ENCODE assay signal across 14 mouse cellular contexts in the genomic region with DNA sequence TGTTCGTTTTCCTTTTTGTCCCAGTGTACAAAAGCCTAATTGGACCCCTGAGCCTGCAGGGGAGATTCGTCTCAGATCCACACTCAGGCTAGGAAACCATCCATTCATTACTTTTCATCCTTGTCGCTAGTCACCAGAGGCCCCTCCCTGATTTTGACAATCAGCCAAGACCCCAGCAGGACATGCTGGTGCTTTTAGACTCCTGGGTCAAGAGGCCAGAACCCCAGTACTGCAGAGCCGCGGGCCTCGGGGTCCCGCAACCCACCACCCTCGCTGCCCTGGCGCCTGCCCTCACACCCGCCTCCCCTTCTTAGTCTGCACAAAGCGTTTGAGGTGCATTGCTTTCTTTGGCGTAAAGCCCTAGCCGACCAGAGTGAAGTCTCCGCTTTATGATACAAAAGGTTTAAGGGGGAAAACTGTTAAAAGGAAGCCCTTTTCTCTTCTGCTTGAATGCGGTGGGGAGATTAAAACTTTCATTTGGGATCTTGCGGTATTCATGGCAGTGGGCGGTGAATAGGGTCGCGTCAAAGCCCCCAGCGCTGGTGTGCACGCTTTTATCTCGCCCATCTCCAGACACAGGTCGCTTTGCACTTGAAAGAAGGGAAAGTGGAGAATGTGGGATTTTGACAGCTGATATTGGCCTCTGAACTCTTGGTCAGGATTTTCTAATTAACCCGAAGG. TPM values are rescaled to one million over a fixed set of nuclear protein-coding genes. Genes with fewer than 3 reads are reported as not detected.
DNase-seq lines count a peak whose midpoint lies in the region; ATAC-seq and TF ChIP-seq lines count a peak whose summit lies in the region.
"Had no signal": no experiment of that assay in that cellular context is flagged by ENCODE, and none has a peak within 500 bp of the region (broad histone marks: within the 10 kb centered on the region; RNA-seq: fewer than 3 reads in every experiment).

No protein-coding gene starts in this region.

- no peak overlapping the region for H3K9ac ChIP-seq in heart, embryonic 11.5 days (ENCODE audit: low read depth, low read length)
- H3K9ac ChIP-seq in kidney, postnatal 0 days (ENCODE audit: low read depth, low read length) = no peak overlapping the region
- H3K9ac ChIP-seq in limb, embryonic 13.5 days = no peak overlapping the region
- H3K9ac ChIP-seq: hindbrain, embryonic 15.5 days had no signal

- H3K27me3 ChIP-seq in heart, embryonic 11.5 days (ENCODE audit: control insufficient read depth, insufficient read depth, low read length) = peaks cover 18% of the 10 kb centered on the region
- 0 out of 2 replicates have a peak, but pooled peaks cover 14% of the 10 kb centered on the region for H3K27me3 ChIP-seq in kidney, postnatal 0 days (ENCODE audit: insufficient read depth, low read length)
- peaks cover 52% of the 10 kb centered on the region for H3K27me3 ChIP-seq in limb, embryonic 13.5 days

- H3K4me2 ChIP-seq in heart, embryonic 11.5 days = peak overlapping the region; percentile 52
- peak overlapping the region; percentile 28 for H3K4me2 ChIP-seq in kidney, postnatal 0 days (ENCODE audit: low read length)
- H3K4me2 ChIP-seq in limb, embryonic 13.5 days (replicated peaks) = peak overlapping the region; percentile 46
- H3K4me2 ChIP-seq: hindbrain, embryonic 15.5 days had no signal

- ATAC-seq in heart, embryonic 11.5 days (replicated peaks; ENCODE audit: insufficient number of reproducible peaks, low FRiP score, low TSS enrichment) = no peak
- no peak for ATAC-seq in kidney, postnatal 0 days (replicated peaks; ENCODE audit: low FRiP score, low read depth)
- no peak for ATAC-seq in limb, embryonic 13.5 days (ENCODE audit: low FRiP score, low read depth)

- peak overlapping the region; percentile 18; the same call in 1 of the 2 replicates for H3K4me3 ChIP-seq in heart, embryonic 11.5 days (ENCODE audit: low read depth, low read length)
- H3K4me3 ChIP-seq in kidney, postnatal 0 days (replicated peaks; ENCODE audit: low read depth, low read length) = no peak overlapping the region
- H3K4me3 ChIP-seq in limb, embryonic 13.5 days = peak overlapping the region; percentile 7
- H3K4me3 ChIP-seq: hindbrain, embryonic 15.5 days had no signal

- no peaks in the 10 kb centered on the region for H3K9me3 ChIP-seq in heart, embryonic 11.5 days (replicated peaks; ENCODE audit: control insufficient read depth, low read length)
- H3K9me3 ChIP-seq in kidney, postnatal 0 days (replicated peaks; ENCODE audit: low read length) = no peaks in the 10 kb centered on the region
- H3K9me3 ChIP-seq in limb, embryonic 13.5 days = no peaks in the 10 kb centered on the region
- H3K9me3 ChIP-seq: hindbrain, embryonic 15.5 days had no signal

- H3K36me3 ChIP-seq in heart, embryonic 11.5 days (ENCODE audit: control insufficient read depth, insufficient read depth, low read length) = no peaks in the 10 kb centered on the region
- no peaks in the 10 kb centered on the region for H3K36me3 ChIP-seq in kidney, postnatal 0 days (ENCODE audit: insufficient read depth, low read length)
- H3K36me3 ChIP-seq in limb, embryonic 13.5 days = no peaks in the 10 kb centered on the region
- H3K36me3 ChIP-seq: hindbrain, embryonic 15.5 days had no signal

- H3K27ac ChIP-seq in heart, embryonic 11.5 days (ENCODE audit: low read depth, low read length) = no peak overlapping the region
- H3K27ac ChIP-seq in kidney, postnatal 0 days = no peak overlapping the region
- no peak overlapping the region for H3K27ac ChIP-seq in limb, embryonic 13.5 days
- H3K27ac ChIP-seq: hindbrain, embryonic 15.5 days had no signal

- intact Hi-C loops in left cerebral cortex, postnatal 25 days (cut with DNase I) = no loop called here

- H3K4me1 ChIP-seq in heart, embryonic 11.5 days (ENCODE audit: control insufficient read depth, insufficient read depth, low read length) = peaks cover 2% of the 10 kb centered on the region; the same call in 1 of the 2 replicates
- H3K4me1 ChIP-seq in kidney, postnatal 0 days (replicated peaks; ENCODE audit: insufficient read depth, low read length) = no peaks in the 10 kb centered on the region
- peaks cover 18% of the 10 kb centered on the region for H3K4me1 ChIP-seq in limb, embryonic 13.5 days

- TF ChIP-seq CTCF in kidney, postnatal 0 days (IDR thresholded peaks at IDR 0.05; ENCODE audit: low read depth) = no peak

- 4% methylated on average over 24 of the region's 24 CpGs for WGBS in heart, embryonic 11.5 days (ENCODE audit: insufficient replicate concordance)
- 2% methylated on average over 24 of the region's 24 CpGs for WGBS in kidney, postnatal 0 days
- WGBS in limb, embryonic 13.5 days = 4% methylated on average over 24 of the region's 24 CpGs

- no peak for DNase-seq in heart, adult 18-20 months
- DNase-seq in kidney, postnatal 0 days (ENCODE audit: low spot score) = peak; percentile 10
- DNase-seq in kidney, adult 11 months = no peak
- peak; percentile 34 for DNase-seq in embryo, embryonic 11 days
- no peak for DNase-seq in left cerebral cortex, postnatal 25 days (ENCODE audit: low spot score in 2 of 2)
- DNase-seq in ovary, adult 18-20 months (ENCODE audit: low spot score) = no peak
- DNase-seq: adrenal gland, adult 2 months; thymus, postnatal 4 days had no signal

RNA-seq across cellular contexts. Expression of gene Dbx1, which starts 25.3 kb away (rescaled TPM):
- not detected in 2 replicates for polyA plus RNA-seq in heart, embryonic 11.5 days (2014; fragmentation: Nextera tagmentation; extraction: Ambion mirVana)
- total RNA-seq in heart, adult 18-20 months (2021) = not detected
- not detected in 2 replicates for polyA plus RNA-seq in kidney, postnatal 0 days (2015; fragmentation: Nextera tagmentation; extraction: Ambion mirVana)
- 1.9 and 2.4 TPM in 2 replicates for polyA plus RNA-seq in limb, embryonic 13.5 days (2015; fragmentation: Nextera tagmentation; extraction: Ambion mirVana)
- total RNA-seq in left cerebral cortex, postnatal 25 days (2021) = not detected
- total RNA-seq: adrenal gland, adult 2 months had no signal
- polyA plus RNA-seq: adrenal gland, adult 2 months; cortical plate, adult 2 months; large intestine, adult 2 months; limb, embryonic 11.5 days had no signal

Comparison
In these comparisons a context has a peak if more than half of its experiments do, and no peak if none do; other contexts are left out.
1. DNase-seq: peak in kidney, postnatal 0 days (single experiment) and embryo, embryonic 11 days (single experiment); none in heart, adult 18-20 months (0 of 2), kidney, adult 11 months (single experiment), left cerebral cortex, postnatal 25 days (0 of 2) and ovary, adult 18-20 months (single experiment).
2. Peak in every context shown above with its lines, with median percentiles within 50 percentile points of each other: H3K4me2 ChIP-seq.